Mouse (Mus musculus): ENCODE data around the gene Dennd1a.

DNA sequence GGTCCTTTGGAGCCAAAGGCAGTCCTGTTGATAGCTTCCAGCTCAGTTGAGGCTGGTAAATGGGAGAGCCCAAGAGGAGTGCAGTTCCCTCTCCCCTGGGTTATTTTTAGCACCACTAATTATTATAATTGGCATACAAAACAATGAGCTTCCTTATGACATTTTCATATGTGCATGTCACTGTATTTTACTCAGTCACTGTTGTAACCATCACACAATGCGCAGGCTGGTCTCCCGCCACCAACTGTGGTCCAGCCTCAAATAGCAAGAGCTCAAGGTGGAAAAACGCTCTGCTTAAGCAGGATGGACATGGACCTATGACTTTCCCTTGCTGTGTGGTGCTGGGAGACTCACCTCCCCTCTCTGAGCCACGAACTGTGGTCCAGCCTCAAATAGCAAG lies 529.4 kb downstream of the Dennd1a start:
- TF ChIP-seq CTCF (IDR thresholded peaks at IDR 0.05; ENCODE audit: insufficient read depth, low read length) (no peak), POLR2A (IDR thresholded peaks at IDR 0.05; ENCODE audit: borderline replicate concordance, extremely low read depth, low read depth, low read length) (no peak)
